Mouse (Mus musculus) liver, embryonic 16.5 days (tissue): ENCODE measurements around the gene Abhd12. TPM values are rescaled to one million over a fixed set of nuclear protein-coding genes. Genes with fewer than 3 reads are reported as not detected.

Source experiments
- ATAC-seq: fragments of 200-750 bp; cut with Nextera tagmentation; 2 replicates; pipeline ENCODE4 v1.8.0; 2017; ENCODE audit warnings: low read depth, mild to moderate bottlenecking, moderate number of reproducible peaks, moderate library complexity
- H3K27ac ChIP-seq: fragments of 300-500 bp; sonication (generic); 2 replicates; pipeline ENCODE4 v1.5.1; 2014; ENCODE audit warnings: mild to moderate bottlenecking, low read length
- H3K27me3 ChIP-seq: fragments of 300-500 bp; sonication (generic); 2 replicates; pipeline ENCODE4 v1.6.1; 2014; ENCODE audit warnings: low read depth, low read length, mixed read lengths; ENCODE audit not compliant: control insufficient read depth, insufficient read depth
- H3K36me3 ChIP-seq: fragments of 300-500 bp; sonication (generic); 2 replicates; pipeline ENCODE4 v1.6.1; 2014; ENCODE audit warnings: mild to moderate bottlenecking; ENCODE audit not compliant: control insufficient read depth, insufficient read depth
- H3K4me1 ChIP-seq: fragments of 300-500 bp; sonication (generic); 2 replicates; pipeline ENCODE4 v1.6.1; 2014; ENCODE audit warnings: low read depth, low read length, mixed read lengths; ENCODE audit not compliant: control insufficient read depth
- H3K4me2 ChIP-seq: fragments of 300-500 bp; sonication (generic); 2 replicates; pipeline ENCODE4 v1.6.1; 2014; ENCODE audit warnings: low read depth, low read length, mixed read lengths
- H3K4me3 ChIP-seq: fragments of 300-500 bp; sonication (generic); 2 replicates; pipeline ENCODE4 v1.5.1; 2014; ENCODE audit warnings: low read depth, mild to moderate bottlenecking, low read length
- H3K9ac ChIP-seq: fragments of 300-500 bp; sonication (generic); 2 replicates; pipeline ENCODE4 v1.6.1; 2014; ENCODE audit warnings: low read depth, low read length
- H3K9me3 ChIP-seq: fragments of 300-500 bp; sonication (generic); replicated peaks from 2 replicates; pipeline ENCODE4 v1.6.1; 2016; ENCODE audit warnings: low read length; ENCODE audit not compliant: control insufficient read depth
- WGBS: fragments of 180-500 bp; shearing (Covaris S2); extraction: QIAGEN DNeasy Blood & Tissue Kit; methylation state at CpG from one replicate; pipeline ENCODE4 v1.1.7; 2014; ENCODE audit not compliant: insufficient replicate concordance; 5-methylcytosine and 5-hydroxymethylcytosine counted together
- polyA plus RNA-seq: library from polyadenylated mRNA; unstranded; fragments of >200 nt; fragmentation: Nextera tagmentation; extraction: Ambion mirVana; gene quantifications from 2 replicates; pipeline ENCODE4 v1.2.1, GENCODE M21; 2015

Abhd12 gene
- polyA plus RNA-seq, 1 experiment from 2014 or later: 19.0 TPM

DNA sequence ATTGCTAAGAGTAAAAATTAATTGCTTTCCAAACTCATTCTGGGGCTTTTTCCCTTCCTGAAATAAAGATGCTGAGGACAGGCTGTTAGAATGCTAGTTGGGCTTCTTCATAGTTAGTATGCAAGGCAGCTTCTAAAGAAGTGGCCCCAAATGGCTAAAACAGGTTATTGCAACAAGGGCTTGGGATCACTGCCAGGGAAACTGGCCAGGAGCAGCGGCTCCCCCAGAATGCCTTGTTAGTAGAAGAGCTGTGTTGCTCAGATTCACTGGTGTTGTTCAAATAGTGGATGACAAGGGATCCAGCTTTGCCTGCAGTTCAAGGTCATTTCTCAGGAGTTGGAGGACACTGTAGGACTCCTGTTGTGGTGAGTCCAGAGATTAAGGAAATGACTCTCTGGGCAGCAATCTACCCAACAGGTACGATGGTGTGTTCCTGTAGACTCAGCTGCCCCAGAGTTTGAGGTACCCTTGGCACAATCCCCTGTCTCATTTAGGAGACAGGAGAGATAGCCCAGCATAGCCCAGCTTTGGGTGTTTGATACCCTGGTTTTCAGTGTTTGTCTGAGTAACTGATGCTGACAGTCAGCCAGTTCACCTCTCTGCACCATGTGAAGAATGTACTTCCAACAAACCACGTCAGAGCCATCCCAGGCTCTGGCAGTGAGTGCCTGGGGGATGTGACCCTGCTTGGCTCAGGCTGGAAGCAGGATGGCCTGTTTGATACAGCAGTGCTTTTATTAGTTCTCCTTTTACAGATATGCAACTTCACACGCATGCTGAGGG is 115.6 kb downstream of the Abhd12 start:
- H3K4me3 ChIP-seq: no peak overlapping the region
- H3K27me3 ChIP-seq: no peaks in the 10 kb centered on the region; the same call in 1 of the 2 replicates
- ATAC-seq: peak; percentile 16
- peak overlapping the region; percentile 33 for H3K4me2 ChIP-seq
- peak overlapping the region; percentile 67 for H3K27ac ChIP-seq
- no peaks in the 10 kb centered on the region for H3K9me3 ChIP-seq
- 56% methylated on average over 4 of the region's 4 CpGs for WGBS
- H3K36me3 ChIP-seq: no peaks in the 10 kb centered on the region
- H3K4me1 ChIP-seq: peaks cover 15% of the 10 kb centered on the region
- no peak overlapping the region for H3K9ac ChIP-seq

DNA sequence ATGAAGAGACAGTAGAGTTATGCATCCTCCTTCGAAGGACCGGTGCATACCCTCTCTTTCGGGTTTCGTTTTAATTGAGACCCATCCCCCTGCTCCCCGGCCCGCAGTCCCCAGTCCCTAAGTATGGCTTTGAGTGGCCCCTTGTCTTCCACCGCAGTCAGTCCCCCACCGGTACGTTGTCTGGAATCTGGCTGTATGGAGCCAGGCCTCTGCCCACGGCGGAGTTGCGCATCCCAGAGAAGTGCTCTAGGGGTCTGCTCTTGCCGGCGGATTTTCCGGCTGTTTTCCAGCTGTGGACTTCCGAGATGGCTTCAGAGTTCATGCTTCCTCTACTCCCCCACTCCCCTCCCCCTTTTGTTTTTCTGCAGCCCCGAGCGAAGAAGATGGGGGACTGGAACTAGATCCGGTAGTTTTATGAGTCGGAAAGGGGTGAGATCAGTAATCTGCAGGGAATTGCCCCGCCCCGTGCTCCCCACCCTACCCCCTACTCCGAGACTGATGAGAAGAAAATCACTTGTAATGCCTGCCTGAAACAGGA is 117.2 kb downstream of the Abhd12 start:
- H3K4me1 ChIP-seq: peaks cover 15% of the 10 kb centered on the region
- no peaks in the 10 kb centered on the region; the same call in 1 of the 2 replicates for H3K27me3 ChIP-seq
- ATAC-seq: no peak
- H3K4me2 ChIP-seq: peak overlapping the region; percentile 78
- H3K36me3 ChIP-seq: no peaks in the 10 kb centered on the region
- H3K27ac ChIP-seq: no peak overlapping the region
- WGBS: 1% methylated on average over 23 of the region's 23 CpGs
- H3K9ac ChIP-seq: peak overlapping the region; percentile 63; the same call in 1 of the 2 replicates
- no peaks in the 10 kb centered on the region for H3K9me3 ChIP-seq
- peak overlapping the region; percentile 68 for H3K4me3 ChIP-seq

DNA sequence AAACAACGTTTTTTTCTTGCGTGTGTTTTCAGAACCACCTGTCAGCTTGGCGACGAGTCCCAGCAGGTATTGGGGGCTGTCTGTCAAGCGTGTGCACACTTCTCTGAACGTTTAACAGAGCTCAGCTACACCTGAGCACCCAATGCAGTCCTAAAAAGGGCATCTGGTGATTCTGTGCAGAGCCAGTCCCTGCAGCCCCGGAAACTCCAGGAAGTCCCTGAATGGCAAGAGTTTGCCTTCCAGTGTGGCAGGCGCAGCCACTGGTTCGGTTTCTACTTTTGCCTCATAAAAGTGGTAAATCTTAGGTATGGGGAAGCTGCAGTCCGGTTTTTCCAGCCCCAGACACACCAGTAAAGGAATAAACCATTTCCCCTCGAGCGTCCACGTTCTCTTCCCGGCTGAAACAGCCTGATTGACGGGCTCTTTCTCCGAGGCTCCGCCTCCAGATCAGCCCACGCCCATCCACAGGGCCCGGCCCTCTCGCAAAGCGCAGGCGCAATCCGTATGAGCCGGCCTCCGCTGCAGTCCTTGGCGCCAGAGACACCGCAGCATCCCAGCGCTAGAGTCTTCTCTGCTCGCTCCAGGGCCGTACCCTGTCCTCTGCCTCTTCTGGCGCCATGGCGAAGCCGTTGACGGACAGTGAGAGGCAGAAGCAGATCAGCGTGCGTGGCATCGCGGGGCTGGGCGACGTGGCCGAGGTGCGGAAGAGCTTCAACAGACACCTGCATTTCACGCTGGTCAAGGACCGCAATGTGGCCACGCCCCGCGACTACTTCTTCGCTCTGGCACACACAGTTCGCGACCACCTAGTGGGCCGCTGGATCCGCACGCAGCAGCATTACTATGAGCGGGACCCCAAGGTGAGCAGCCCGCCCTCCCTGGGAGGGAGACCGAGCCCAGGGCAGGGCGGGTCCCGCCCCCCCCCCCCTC is 118.0 kb downstream of the Abhd12 start, which contains the start of gene Pygb:
Pygb (plus strand) TSS at position 485 of the 930 bp plus-strand sequence.
- H3K4me2 ChIP-seq: peak within 1 kb of the TSS; percentile 78

DNA sequence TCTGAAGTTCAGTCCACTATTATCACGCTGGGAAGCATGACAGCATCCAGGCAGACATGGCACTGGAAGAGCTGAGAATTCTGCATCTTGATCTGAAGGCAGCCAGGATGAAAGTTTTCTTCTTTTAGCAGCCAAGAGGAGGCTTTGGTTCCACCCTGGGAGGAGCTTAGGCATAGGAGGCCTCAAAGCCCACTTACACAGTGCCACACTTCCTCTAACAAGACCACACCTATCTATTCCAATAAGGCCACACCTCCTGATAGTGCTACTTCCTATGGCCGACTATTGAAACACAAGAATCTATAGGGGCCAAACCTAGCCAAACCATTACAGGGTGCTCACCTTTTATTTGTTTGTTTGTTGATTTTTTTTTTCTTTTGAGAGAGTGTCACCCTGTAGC is 121.7 kb downstream of the Abhd12 start:
- 48% methylated on average over 2 of the region's 2 CpGs for WGBS
- no peak overlapping the region for H3K27ac ChIP-seq
- H3K4me3 ChIP-seq: no peak overlapping the region
- H3K36me3 ChIP-seq: no peaks in the 10 kb centered on the region
- no peak overlapping the region for H3K4me2 ChIP-seq
- peaks cover 11% of the 10 kb centered on the region for H3K4me1 ChIP-seq
- H3K27me3 ChIP-seq: no peaks in the 10 kb centered on the region
- H3K9me3 ChIP-seq: no peaks in the 10 kb centered on the region
- ATAC-seq: no peak
- no peak overlapping the region for H3K9ac ChIP-seq

More for the DNA sequence above, 118.0 kb downstream of the Abhd12 start, which contains the start of gene Pygb:
- Histone ChIP-seq H3K27ac (peak within 1 kb of the TSS; percentile 64), H3K36me3 (no peaks in the 10 kb centered on the region), H3K4me1 (peaks cover 15% of the 10 kb centered on the region), H3K27me3 (no peaks in the 10 kb centered on the region; the same call in 1 of the 2 replicates), H3K4me3 (peak within 1 kb of the TSS; percentile 68), H3K9ac (peak within 1 kb of the TSS; percentile 63), H3K9me3 (no peaks in the 10 kb centered on the region)
- peak; percentile 90 for ATAC-seq
- 2% methylated on average over 55 of the region's 58 CpGs for WGBS

Other genes starting within 250 kb of the Abhd12 start
- gene Acss1, start 236.2 kb downstream of the Abhd12 start, polyA plus RNA-seq: 49.9 and 56.3 TPM in 2 replicates
- gene Vsx1, start 215.4 kb downstream of the Abhd12 start, polyA plus RNA-seq: not detected in 2 replicates
- 11.0 and 12.2 TPM in 2 replicates for gene Entpd6, start 155.7 kb downstream of the Abhd12 start, polyA plus RNA-seq
- gene Pygb, start 118.0 kb downstream of the Abhd12 start, polyA plus RNA-seq: 29.5 and 31.3 TPM in 2 replicates
- gene Gins1, start 659 bp upstream of the Abhd12 start, polyA plus RNA-seq: 24.4 and 29.1 TPM in 2 replicates
- gene Ninl, start 134.6 kb upstream of the Abhd12 start, polyA plus RNA-seq: 12.4 and 13.1 TPM in 2 replicates
- gene Nanp, start 134.7 kb upstream of the Abhd12 start, polyA plus RNA-seq: 47.7 and 60.8 TPM in 2 replicates
- not detected in 2 replicates for gene Gm14151, start 187.6 kb upstream of the Abhd12 start, polyA plus RNA-seq
- gene Gm14147, start 193.5 kb upstream of the Abhd12 start, polyA plus RNA-seq: not detected in 2 replicates